Mouse (Mus musculus): Measurements from ENCODE around the gene Nlk.
A peak's percentile ranks its signal among the peaks of the same experiment; 100 is the strongest.

- TF ChIP-seq CTCF (IDR thresholded peaks at IDR 0.05) = peak; percentile 70
- no peak for TF ChIP-seq EP300 (IDR thresholded peaks at IDR 0.05)
These were observed 174.6 kb downstream of the Nlk start for GRCm38 (mm10) chr11:78522481-78522997.
